Mouse (Mus musculus): ENCODE results near the gene Mb.

Gene Mb

GRCm38 (mm10) chr15:76973272-76973854 is 77.1 kb downstream of the Mb start:
- no peak for DNase-seq

DNA sequence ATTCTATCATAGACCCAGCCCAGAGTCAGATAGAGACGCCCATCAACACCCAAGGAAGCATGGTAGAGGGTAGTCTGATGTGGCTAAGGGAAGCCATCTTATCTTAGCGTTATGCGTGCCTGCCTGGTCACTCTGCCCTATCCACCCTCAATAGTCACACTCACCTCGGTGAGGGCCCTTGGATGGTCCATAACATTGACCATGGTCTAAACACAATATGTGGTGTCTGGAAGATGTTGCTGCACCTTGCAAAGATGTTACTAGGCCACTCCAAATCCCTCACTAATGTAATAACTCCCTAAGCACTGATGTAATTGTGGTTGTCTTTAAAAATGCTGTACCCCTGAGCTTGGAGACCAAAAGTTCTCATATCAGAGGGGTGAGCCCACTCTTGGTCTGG is 77.8 kb downstream of the Mb start:
- no peak for DNase-seq

Measured in kidney, adult 11 months (tissue).